Mouse (Mus musculus) monocyte, adult 5-6 weeks (primary cell): Measurements from ENCODE around the gene Adamts20. TPM values are rescaled to one million over a fixed set of nuclear protein-coding genes. Genes with fewer than 3 reads are reported as not detected.

Experiments used
- ATAC-seq: fragments of 153-309, 156-312 bp; replicated peaks from 2 replicates; pipeline ENCODE4 v1.8.0; 2017; ENCODE audit warnings: mild to moderate bottlenecking; ENCODE audit not compliant: low TSS enrichment, insufficient number of reproducible peaks, severe bottlenecking, poor library complexity, low FRiP score
- total RNA-seq: library from RNA; stranded (forward); fragments of 200-1000, 200-491, 200-594 nt; gene quantifications from 3 replicates; pipeline ENCODE4 v1.2.3, GENCODE M21; 2017

Gene Adamts20
- total RNA-seq, 1 experiment from 2014 or later, result not detected

- ATAC-seq, result no peak
Observed at GRCm38 (mm10) chr15:94235190-94235589, 230.0 kb downstream of the Adamts20 start.

DNA sequence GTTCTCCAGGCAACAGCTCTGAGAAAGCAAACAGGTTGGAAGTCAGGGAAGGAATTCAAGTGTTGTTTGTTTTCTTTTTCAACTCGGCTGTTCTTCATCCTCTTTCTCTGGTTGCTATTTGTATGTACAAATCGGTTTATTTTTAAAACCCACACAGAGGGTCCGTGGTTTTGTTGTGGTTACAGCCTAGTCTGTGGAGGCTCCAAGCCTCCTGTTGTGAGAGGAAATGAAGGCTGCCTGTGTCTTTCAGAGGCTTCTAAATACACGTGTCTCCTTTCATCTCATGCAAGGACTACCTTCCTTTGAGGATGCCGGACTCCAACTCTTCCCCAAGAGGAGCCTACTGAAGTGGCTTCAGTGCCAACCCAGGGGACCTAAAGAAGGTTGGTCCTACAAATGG, 234.0 kb downstream of the Adamts20 start:
- no peak for ATAC-seq

DNA sequence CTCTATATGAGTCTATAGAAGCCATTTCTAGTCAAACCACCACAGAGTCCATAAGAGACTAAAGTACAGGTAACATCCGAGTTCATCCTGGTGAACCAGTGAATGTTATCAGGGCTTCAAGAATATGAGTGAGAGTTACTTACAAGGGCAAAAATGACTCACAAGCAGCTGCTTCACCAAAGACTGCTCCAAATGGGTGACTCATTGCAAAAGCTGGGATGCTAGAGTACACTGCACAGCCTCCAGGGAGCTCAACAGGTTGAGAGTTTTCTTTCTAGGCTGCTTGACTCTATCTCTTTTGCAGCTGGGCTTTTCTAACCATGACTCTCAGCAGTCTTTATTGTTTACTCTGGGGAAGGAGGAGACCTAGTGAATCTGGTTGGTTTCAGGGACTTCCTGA, 237.8 kb downstream of the Adamts20 start:
- no peak for ATAC-seq

DNA sequence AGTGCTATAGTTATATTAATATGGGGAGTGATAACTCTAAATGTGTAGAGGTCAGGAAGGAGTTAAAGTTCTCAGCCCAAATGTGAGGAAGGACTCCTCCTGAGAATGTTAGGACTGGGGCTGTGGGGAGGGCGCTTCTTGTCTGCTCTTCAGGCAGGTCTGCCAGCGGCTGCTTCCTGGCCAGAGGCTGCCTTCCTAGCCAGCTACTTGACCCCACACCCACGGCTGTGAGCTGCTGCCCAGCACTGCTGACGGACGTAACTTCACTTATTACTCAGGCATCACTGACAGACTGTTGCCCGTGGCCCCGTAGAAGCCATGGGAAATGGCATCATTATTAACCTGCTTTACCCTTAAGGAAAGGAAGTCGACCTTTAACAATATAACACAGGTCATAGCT, 242.1 kb downstream of the Adamts20 start:
- no peak for ATAC-seq

GRCm38 (mm10) chr15:94220686-94221085, 244.5 kb downstream of the Adamts20 start:
- ATAC-seq, result no peak

Other genes starting within 250 kb of the Adamts20 start
- 3.9 to 6.4 TPM (median 4.0 TPM) in 3 replicates for gene Pus7l, start 78.1 kb upstream of the Adamts20 start, total RNA-seq
- 43.1 to 59.1 TPM (median 44.0 TPM) in 3 replicates for gene Irak4, start 78.2 kb upstream of the Adamts20 start, total RNA-seq
- 37.0 to 54.7 TPM (median 51.2 TPM) in 3 replicates for gene Twf1, start 124.5 kb upstream of the Adamts20 start, total RNA-seq
- not detected in 3 replicates for gene Tmem117, start 163.8 kb upstream of the Adamts20 start, total RNA-seq